ENCODE assay signal across 14 mouse cellular contexts in the genomic region with DNA sequence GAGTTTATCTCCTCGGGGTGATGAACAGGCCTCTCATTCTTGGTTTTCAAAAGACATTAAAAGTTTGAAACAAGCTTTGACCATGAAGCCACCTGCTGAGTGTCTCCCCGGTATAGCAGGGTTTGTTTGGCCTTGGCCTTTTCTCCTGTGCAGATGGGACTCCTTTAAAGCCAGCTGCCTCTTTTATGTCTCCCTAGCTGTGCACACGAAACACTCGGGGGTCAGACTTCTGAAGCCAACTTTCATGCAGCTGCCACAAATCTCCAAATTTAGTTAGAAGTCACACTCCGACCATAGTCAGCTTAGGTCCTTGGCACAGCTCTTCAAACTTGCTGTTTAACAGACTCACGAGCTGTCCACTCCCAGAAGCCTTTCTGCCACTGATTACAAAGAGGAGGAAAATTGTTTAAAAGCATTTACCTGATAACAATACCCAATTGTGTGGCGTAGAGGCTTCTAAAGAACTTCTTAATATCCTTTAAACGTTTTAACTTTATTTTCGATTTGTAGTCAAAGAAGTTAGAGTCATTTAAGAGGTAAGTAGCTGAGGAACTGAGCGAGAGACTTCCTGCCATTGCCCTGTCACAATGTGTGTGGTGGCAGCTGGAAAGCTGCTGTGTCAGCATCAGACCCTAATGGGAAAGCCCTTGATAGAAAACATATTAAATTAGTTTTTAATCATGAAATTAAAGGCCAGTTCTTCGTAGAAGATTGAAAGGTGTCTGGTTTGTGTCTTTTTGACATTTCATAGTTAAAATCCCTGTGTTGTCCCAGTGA. TPM values are rescaled to one million over a fixed set of nuclear protein-coding genes. Genes with fewer than 3 reads are reported as not detected.
A peak's percentile ranks its signal among the peaks of the same experiment; 100 is the strongest.
DNase-seq lines count a peak whose midpoint lies in the region; ATAC-seq and TF ChIP-seq lines count a peak whose summit lies in the region.
"Had no signal": no experiment of that assay in that cellular context is flagged by ENCODE, and none has a peak within 500 bp of the region (broad histone marks: within the 10 kb centered on the region; RNA-seq: fewer than 3 reads in every experiment).

No protein-coding gene starts in this region.

- no peak overlapping the region for H3K27ac ChIP-seq in liver, embryonic 11.5 days (ENCODE audit: low read depth, low read length)
- no peak overlapping the region for H3K27ac ChIP-seq in liver, embryonic 12.5 days
- no peak overlapping the region for H3K27ac ChIP-seq in ES-E14 (ENCODE audit: insufficient read depth, low read depth, low read length, poor library complexity, severe bottlenecking)
- no peak overlapping the region for H3K27ac ChIP-seq in intestine, embryonic 16.5 days (ENCODE audit: low read length)
- H3K27ac ChIP-seq: forebrain, embryonic 12.5 days; intestine, embryonic 15.5 days had no signal

- H3K27me3 ChIP-seq in liver, embryonic 11.5 days (replicated peaks; ENCODE audit: control insufficient read depth, insufficient read depth, low read length): no peaks in the 10 kb centered on the region
- H3K27me3 ChIP-seq in liver, embryonic 12.5 days (replicated peaks): no peaks in the 10 kb centered on the region
- H3K27me3 ChIP-seq in intestine, embryonic 16.5 days (replicated peaks; ENCODE audit: control insufficient read depth, insufficient read depth, low read length): no peaks in the 10 kb centered on the region
- H3K27me3 ChIP-seq: forebrain, embryonic 12.5 days; intestine, embryonic 15.5 days had no signal

- in situ Hi-C loops in ES-E14 (cut with MboI; ENCODE audit: low sequenced_read_pairs in 2 of 2, unreplicated experiment in 2 of 2): no loop called here

- ATAC-seq in liver, embryonic 11.5 days (replicated peaks; ENCODE audit: low FRiP score): no peak
- no peak for ATAC-seq in liver, embryonic 12.5 days
- peak; percentile 70 to 79; a peak in 1 of 4 replicates for ATAC-seq in hematopoietic stem cell, adult 5-6 weeks (replicated peaks in 1 of 2; ENCODE audit: insufficient read depth in 1 of 2, low FRiP score in 2 of 2, low TSS enrichment in 1 of 2, low read depth in 1 of 2, poor library complexity in 2 of 2, severe bottlenecking in 2 of 2)
- ATAC-seq in intestine, embryonic 16.5 days: no peak
- ATAC-seq: intestine, embryonic 15.5 days had no signal

- no peaks in the 10 kb centered on the region for H3K36me3 ChIP-seq in liver, embryonic 11.5 days (ENCODE audit: control insufficient read depth, insufficient read depth, low read length)
- peaks cover 13% of the 10 kb centered on the region for H3K36me3 ChIP-seq in liver, embryonic 12.5 days
- H3K36me3 ChIP-seq in ES-E14 (ENCODE audit: control insufficient read depth, insufficient read depth, low read length, poor library complexity, severe bottlenecking): peaks cover 5% of the 10 kb centered on the region; the same call in 1 of the 2 replicates
- no peaks in the 10 kb centered on the region for H3K36me3 ChIP-seq in intestine, embryonic 16.5 days (ENCODE audit: control insufficient read depth, insufficient read depth, low read length)
- H3K36me3 ChIP-seq: forebrain, embryonic 12.5 days; intestine, embryonic 15.5 days had no signal

- no peaks in the 10 kb centered on the region for H3K9me3 ChIP-seq in liver, embryonic 11.5 days (ENCODE audit: control insufficient read depth, low read length)
- H3K9me3 ChIP-seq in liver, embryonic 12.5 days (replicated peaks): no peaks in the 10 kb centered on the region
- no peaks in the 10 kb centered on the region for H3K9me3 ChIP-seq in ES-E14 (ENCODE audit: control insufficient read depth, insufficient read depth, low read depth, low read length)
- no peaks in the 10 kb centered on the region for H3K9me3 ChIP-seq in intestine, embryonic 16.5 days (ENCODE audit: control insufficient read depth, low read length)
- H3K9me3 ChIP-seq: forebrain, embryonic 12.5 days; intestine, embryonic 15.5 days had no signal

- DNase-seq in adrenal gland, adult 8-10 months: peak; percentile 19
- DNase-seq in adrenal gland, postnatal 4 days (ENCODE audit: low spot score in 2 of 2): no peak
- peak; percentile 27 for DNase-seq in liver, embryonic 11.5 days (ENCODE audit: low spot score)
- no peak for DNase-seq in ES-E14 (ENCODE audit: low read depth, low spot score)
- DNase-seq in right cerebral cortex, postnatal 36 days (ENCODE audit: low spot score in 2 of 2): no peak
- DNase-seq: gastrocnemius, postnatal 14 days; lung, postnatal 14 days had no signal

- no peak overlapping the region for H3K4me2 ChIP-seq in liver, embryonic 11.5 days
- no peak overlapping the region for H3K4me2 ChIP-seq in liver, embryonic 12.5 days
- no peak overlapping the region for H3K4me2 ChIP-seq in intestine, embryonic 16.5 days (ENCODE audit: low read depth, low read length)
- H3K4me2 ChIP-seq: forebrain, embryonic 12.5 days; intestine, embryonic 15.5 days had no signal

- 69% methylated on average over 11 of the region's 11 CpGs for WGBS in liver, embryonic 11.5 days
- WGBS in liver, embryonic 12.5 days (ENCODE audit: insufficient replicate concordance): 59% methylated on average over 11 of the region's 11 CpGs
- 46% methylated on average over 11 of the region's 11 CpGs for WGBS in intestine, embryonic 16.5 days

- H3K4me1 ChIP-seq in liver, embryonic 11.5 days (replicated peaks; ENCODE audit: control insufficient read depth, insufficient read depth, low read length): no peaks in the 10 kb centered on the region
- no peaks in the 10 kb centered on the region for H3K4me1 ChIP-seq in liver, embryonic 12.5 days
- no peaks in the 10 kb centered on the region for H3K4me1 ChIP-seq in ES-E14 (ENCODE audit: control insufficient read depth in 2 of 2, insufficient read depth in 2 of 2, low read length in 2 of 2, poor library complexity in 1 of 2)
- H3K4me1 ChIP-seq in intestine, embryonic 16.5 days (ENCODE audit: control insufficient read depth, insufficient read depth, low read length): 0 out of 2 replicates have a peak, but pooled peaks cover 3% of the 10 kb centered on the region
- H3K4me1 ChIP-seq: intestine, embryonic 15.5 days had no signal

- H3K4me3 ChIP-seq in liver, embryonic 11.5 days (ENCODE audit: low read depth, low read length): no peak overlapping the region
- no peak overlapping the region for H3K4me3 ChIP-seq in liver, embryonic 12.5 days
- H3K4me3 ChIP-seq in ES-E14 (ENCODE audit: insufficient read depth in 1 of 2, low read depth in 1 of 2, low read length in 2 of 2, poor library complexity in 1 of 2, severe bottlenecking in 1 of 2): no peak overlapping the region
- H3K4me3 ChIP-seq in intestine, embryonic 16.5 days (ENCODE audit: low read length): no peak overlapping the region
- H3K4me3 ChIP-seq: forebrain, embryonic 12.5 days; intestine, embryonic 15.5 days had no signal

- H3K9ac ChIP-seq in liver, embryonic 11.5 days (ENCODE audit: low read depth, low read length): no peak overlapping the region
- H3K9ac ChIP-seq in liver, embryonic 12.5 days: no peak overlapping the region
- no peak overlapping the region for H3K9ac ChIP-seq in ES-E14 (ENCODE audit: insufficient read depth, low read depth, low read length, poor library complexity, severe bottlenecking)
- H3K9ac ChIP-seq in intestine, embryonic 16.5 days (ENCODE audit: low read depth, low read length): no peak overlapping the region
- H3K9ac ChIP-seq: forebrain, embryonic 12.5 days; intestine, embryonic 15.5 days had no signal

TF ChIP-seq in ES-E14, 5 proteins besides CTCF, POLR2A, EP300 and RAD21:
- TF ChIP-seq ZNF384 (IDR thresholded peaks at IDR 0.05; ENCODE audit: low read depth, low read length) (no peak), MAFK (IDR thresholded peaks at IDR 0.05; ENCODE audit: insufficient read depth, low read depth, low read length) (peak; percentile 47; the same call in 1 of the 2 replicates), ZC3H11A (IDR thresholded peaks at IDR 0.05; ENCODE audit: borderline replicate concordance, low read depth, low read length) (no peak)

RNA-seq across cellular contexts. Expression of a gene that starts 57.9 kb away (rescaled TPM):
- total RNA-seq in adrenal gland, adult 8-10 months (2022): 10 to 100 TPM; 14.7 to 19.2 (median 16.1) TPM
- 10 to 100 TPM; 11.9 TPM for total RNA-seq in adrenal gland, postnatal 4 days (2021)
- 8.0 and 8.8 TPM in 2 replicates for polyA plus RNA-seq in liver, embryonic 11.5 days (2014; fragmentation: Nextera tagmentation; extraction: Ambion mirVana)
- 5.7 and 5.8 TPM in 2 replicates for polyA plus RNA-seq in liver, embryonic 12.5 days (2016; fragmentation: Nextera tagmentation; extraction: Ambion mirVana)
- 13.4 and 14.1 TPM in 2 replicates for total RNA-seq in ES-E14 (2012; rRNA removed)
- total RNA-seq in hematopoietic stem cell, adult 5-6 weeks (2017): 13.8 and 17.0 TPM in 2 replicates
- 8.9 and 9.1 TPM in 2 replicates for polyA plus RNA-seq in intestine, embryonic 16.5 days (2015; fragmentation: Nextera tagmentation; extraction: Ambion mirVana)

RNA-seq across cellular contexts. Expression of a gene that starts 58.2 kb away (rescaled TPM):
- under 1 TPM in 3 of 4 experiments, not detected in 1; 0.12 to 0.37 (median 0.28) TPM for total RNA-seq in adrenal gland, adult 8-10 months (2022)
- total RNA-seq in adrenal gland, postnatal 4 days (2021): under 1 TPM; 0.14 to 0.17 TPM
- polyA plus RNA-seq in liver, embryonic 11.5 days (2014; fragmentation: Nextera tagmentation; extraction: Ambion mirVana): not detected in 2 replicates
- not detected in 2 replicates for polyA plus RNA-seq in liver, embryonic 12.5 days (2016; fragmentation: Nextera tagmentation; extraction: Ambion mirVana)
- total RNA-seq in ES-E14 (2012; rRNA removed): 0.16 TPM in 1 of 2 replicates, not detected in the other
- not detected in 2 replicates for total RNA-seq in hematopoietic stem cell, adult 5-6 weeks (2017)
- 0.13 and 0.36 TPM in 2 replicates for polyA plus RNA-seq in intestine, embryonic 16.5 days (2015; fragmentation: Nextera tagmentation; extraction: Ambion mirVana)
- total RNA-seq: common myeloid progenitor, adult 5-6 weeks had no signal
- polyA plus RNA-seq: large intestine, adult 2 months had no signal

Comparison
In these comparisons a context has a peak if more than half of its experiments do, and no peak if none do; other contexts are left out.
1. DNase-seq: peak in adrenal gland, adult 8-10 months (single experiment) and liver, embryonic 11.5 days (single experiment); none in adrenal gland, postnatal 4 days (0 of 2), ES-E14 (single experiment) and right cerebral cortex, postnatal 36 days (0 of 2).
2. ATAC-seq: peak in hematopoietic stem cell, adult 5-6 weeks (2 of 2); none in liver, embryonic 11.5 days (single experiment), liver, embryonic 12.5 days (single experiment) and intestine, embryonic 16.5 days (single experiment).